Mouse (Mus musculus): ENCODE data around the gene Ly86. TPM values are rescaled to one million over a fixed set of nuclear protein-coding genes. Genes with fewer than 3 reads are reported as not detected.

Ly86 gene
- polyA plus RNA-seq, 2 experiments: 7.0 to 14.1 TPM

DNA sequence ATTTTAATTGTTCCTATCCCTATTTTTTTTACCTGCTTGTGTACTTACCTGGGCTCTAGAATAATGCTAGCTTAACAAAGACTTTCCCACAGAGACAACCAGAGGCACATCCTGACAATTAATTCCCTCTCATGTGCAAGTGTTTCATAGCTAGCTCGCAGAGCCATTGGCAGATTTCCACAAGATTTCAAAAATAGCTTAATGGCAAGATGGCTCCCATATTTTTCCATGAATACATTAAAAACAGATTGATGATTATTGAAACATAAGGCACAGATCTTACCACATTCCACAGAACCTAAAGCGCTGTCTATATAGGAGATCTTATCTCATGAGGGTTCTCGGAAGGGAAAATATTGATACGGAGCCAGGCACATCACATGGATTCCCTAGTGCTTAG lies 93.8 kb downstream of the Ly86 start:
- ATAC-seq (ENCODE audit: insufficient read depth) (no peak), DNase-seq (ENCODE audit: low read depth in 3 of 3, low spot score in 3 of 3) (no peak)
- Histone ChIP-seq H3K36me3 (replicated peaks; ENCODE audit: control insufficient read depth, insufficient read depth, low read depth) (no peaks in the 10 kb centered on the region), H3K27me3 (ENCODE audit: control insufficient read depth, insufficient read depth, low read length) (no peaks in the 10 kb centered on the region), H3K4me3 (ENCODE audit: insufficient read depth in 1 of 2, low read depth in 2 of 2, low read length in 2 of 2) (no peak overlapping the region), H3K9me3 (ENCODE audit: control insufficient read depth, low read length) (no peaks in the 10 kb centered on the region), H3K27ac (no peak overlapping the region), H3K4me2 (ENCODE audit: low read depth) (no peak overlapping the region), H3K4me1 (replicated peaks; ENCODE audit: control insufficient read depth in 2 of 2, insufficient read depth in 2 of 2, low read length in 1 of 2) (peaks cover 0 to 22% of the 10 kb centered on the region in 2 experiments; a peak in 2 of 4 replicates), H3K9ac (replicated peaks) (no peak overlapping the region)
- WGBS (ENCODE audit: insufficient replicate concordance): 73% methylated on average over 4 of the region's 4 CpGs
- TF ChIP-seq CTCF (IDR thresholded peaks at IDR 0.05; ENCODE audit: low read depth) (no peak), EP300 (IDR thresholded peaks at IDR 0.05; ENCODE audit: low read depth) (no peak)

DNA sequence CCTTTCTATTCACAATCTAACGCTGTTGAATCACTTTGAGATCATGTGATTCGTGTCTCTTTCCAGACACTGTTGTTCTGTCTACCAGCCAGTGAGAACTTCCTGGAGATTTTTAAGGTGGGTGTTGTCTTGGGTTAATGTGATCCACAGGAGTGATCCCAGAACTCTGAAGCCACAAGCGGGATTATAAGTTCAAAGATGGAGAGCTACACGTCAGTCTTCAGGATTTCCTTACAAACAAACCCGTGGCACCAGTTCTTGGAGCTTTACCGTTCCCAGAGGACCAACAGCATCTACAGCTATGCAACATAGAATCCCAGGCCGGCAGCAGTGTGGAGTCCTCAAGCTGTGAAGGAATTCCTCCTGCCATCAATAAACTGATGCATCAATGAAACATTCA lies 94.5 kb downstream of the Ly86 start:
- TF ChIP-seq EP300 (IDR thresholded peaks at IDR 0.05; ENCODE audit: low read depth) (no peak), CTCF (IDR thresholded peaks at IDR 0.05; ENCODE audit: low read depth) (no peak)
- no peak overlapping the region for H3K27ac ChIP-seq

GRCm38 (mm10) chr13:37439941-37440340 lies 94.9 kb downstream of the Ly86 start:
- WGBS (ENCODE audit: insufficient replicate concordance): 45% methylated on average over 8 of the region's 8 CpGs
- TF ChIP-seq CTCF (IDR thresholded peaks at IDR 0.05; ENCODE audit: low read depth) (no peak), EP300 (IDR thresholded peaks at IDR 0.05; ENCODE audit: low read depth) (no peak)
- H3K9ac ChIP-seq (replicated peaks): no peak overlapping the region
- DNase-seq (ENCODE audit: low read depth in 3 of 3, low spot score in 3 of 3) (no peak), ATAC-seq (ENCODE audit: insufficient read depth) (no peak)
- peaks cover 0 to 14% of the 10 kb centered on the region in 2 experiments; a peak in 2 of 4 replicates for H3K4me1 ChIP-seq (replicated peaks; ENCODE audit: control insufficient read depth in 2 of 2, insufficient read depth in 2 of 2, low read length in 1 of 2)
- H3K36me3 ChIP-seq (replicated peaks; ENCODE audit: control insufficient read depth, insufficient read depth, low read depth): no peaks in the 10 kb centered on the region
- H3K27me3 ChIP-seq (ENCODE audit: control insufficient read depth, insufficient read depth, low read length): no peaks in the 10 kb centered on the region
- no peaks in the 10 kb centered on the region for H3K9me3 ChIP-seq (ENCODE audit: control insufficient read depth, low read length)
- no peak overlapping the region for H3K4me2 ChIP-seq (ENCODE audit: low read depth)
- no peak overlapping the region for H3K27ac ChIP-seq
- no peak overlapping the region for H3K4me3 ChIP-seq (ENCODE audit: insufficient read depth in 1 of 2, low read depth in 2 of 2, low read length in 2 of 2)

More for the DNA sequence above, 94.5 kb downstream of the Ly86 start:
- DNase-seq (ENCODE audit: low read depth in 3 of 3, low spot score in 3 of 3) (no peak), ATAC-seq (ENCODE audit: insufficient read depth) (no peak)
- no peak overlapping the region for H3K4me3 ChIP-seq (ENCODE audit: insufficient read depth in 1 of 2, low read depth in 2 of 2, low read length in 2 of 2)
- H3K4me1 ChIP-seq (replicated peaks; ENCODE audit: control insufficient read depth in 2 of 2, insufficient read depth in 2 of 2, low read length in 1 of 2): peaks cover 0 to 18% of the 10 kb centered on the region in 2 experiments; a peak in 2 of 4 replicates
- no peaks in the 10 kb centered on the region for H3K27me3 ChIP-seq (ENCODE audit: control insufficient read depth, insufficient read depth, low read length)
- H3K36me3 ChIP-seq (replicated peaks; ENCODE audit: control insufficient read depth, insufficient read depth, low read depth): no peaks in the 10 kb centered on the region
- H3K9me3 ChIP-seq (ENCODE audit: control insufficient read depth, low read length): no peaks in the 10 kb centered on the region
- H3K4me2 ChIP-seq (ENCODE audit: low read depth): no peak overlapping the region
- H3K9ac ChIP-seq (replicated peaks): no peak overlapping the region
- 55% methylated on average over 7 of the region's 7 CpGs for WGBS (ENCODE audit: insufficient replicate concordance)

GRCm38 (mm10) chr13:37440593-37441307 lies 95.7 kb downstream of the Ly86 start:
- Histone ChIP-seq H3K27ac (no peak overlapping the region), H3K4me3 (ENCODE audit: insufficient read depth in 1 of 2, low read depth in 2 of 2, low read length in 2 of 2) (no peak overlapping the region), H3K4me1 (replicated peaks; ENCODE audit: control insufficient read depth in 2 of 2, insufficient read depth in 2 of 2, low read length in 1 of 2) (peaks cover 0 to 13% of the 10 kb centered on the region in 2 experiments; a peak in 2 of 4 replicates), H3K36me3 (replicated peaks; ENCODE audit: control insufficient read depth, insufficient read depth, low read depth) (no peaks in the 10 kb centered on the region), H3K4me2 (ENCODE audit: low read depth) (no peak overlapping the region), H3K9ac (replicated peaks) (no peak overlapping the region), H3K9me3 (ENCODE audit: control insufficient read depth, low read length) (no peaks in the 10 kb centered on the region), H3K27me3 (ENCODE audit: control insufficient read depth, insufficient read depth, low read length) (no peaks in the 10 kb centered on the region)
- no peak for TF ChIP-seq CTCF (IDR thresholded peaks at IDR 0.05; ENCODE audit: low read depth)
- TF ChIP-seq EP300 (IDR thresholded peaks at IDR 0.05; ENCODE audit: low read depth): no peak
- no peak for ATAC-seq (ENCODE audit: insufficient read depth)
- no peak for DNase-seq (ENCODE audit: low read depth in 3 of 3, low spot score in 3 of 3)
- WGBS (ENCODE audit: insufficient replicate concordance): 25% methylated on average over 11 of the region's 11 CpGs

- WGBS (ENCODE audit: insufficient replicate concordance): 6% methylated on average over 4 of the region's 4 CpGs
- H3K4me1 ChIP-seq (replicated peaks; ENCODE audit: control insufficient read depth in 2 of 2, insufficient read depth in 2 of 2, low read length in 1 of 2): peaks cover 0 to 13% of the 10 kb centered on the region in 2 experiments; a peak in 2 of 4 replicates
- H3K9ac ChIP-seq (replicated peaks): no peak overlapping the region
- H3K27ac ChIP-seq: no peak overlapping the region
- no peaks in the 10 kb centered on the region for H3K27me3 ChIP-seq (ENCODE audit: control insufficient read depth, insufficient read depth, low read length)
- no peak for ATAC-seq (ENCODE audit: insufficient read depth)
- DNase-seq (ENCODE audit: low read depth in 3 of 3, low spot score in 3 of 3): no peak
- H3K4me2 ChIP-seq (ENCODE audit: low read depth): no peak overlapping the region
- no peak for TF ChIP-seq EP300 (IDR thresholded peaks at IDR 0.05; ENCODE audit: low read depth)
- no peak for TF ChIP-seq CTCF (IDR thresholded peaks at IDR 0.05; ENCODE audit: low read depth)
- H3K4me3 ChIP-seq (ENCODE audit: insufficient read depth in 1 of 2, low read depth in 2 of 2, low read length in 2 of 2): no peak overlapping the region
- no peaks in the 10 kb centered on the region for H3K9me3 ChIP-seq (ENCODE audit: control insufficient read depth, low read length)
- H3K36me3 ChIP-seq (replicated peaks; ENCODE audit: control insufficient read depth, insufficient read depth, low read depth): no peaks in the 10 kb centered on the region
These were observed 97.0 kb downstream of the Ly86 start for GRCm38 (mm10) chr13:37442058-37442457.
